Mouse (Mus musculus) spleen, adult 18-20 months (tissue): Measurements from ENCODE around the gene Zdhhc14.
A peak's percentile ranks its signal among the peaks of the same experiment; 100 is the strongest.

ENCODE experiments used
- DNase-seq, 2 experiments: peaks; one replicate each; pipeline ENCODE4 v3.0.0; 2022; ENCODE audit warnings: mixed read lengths in 2 of 2

Gene Zdhhc14

DNA sequence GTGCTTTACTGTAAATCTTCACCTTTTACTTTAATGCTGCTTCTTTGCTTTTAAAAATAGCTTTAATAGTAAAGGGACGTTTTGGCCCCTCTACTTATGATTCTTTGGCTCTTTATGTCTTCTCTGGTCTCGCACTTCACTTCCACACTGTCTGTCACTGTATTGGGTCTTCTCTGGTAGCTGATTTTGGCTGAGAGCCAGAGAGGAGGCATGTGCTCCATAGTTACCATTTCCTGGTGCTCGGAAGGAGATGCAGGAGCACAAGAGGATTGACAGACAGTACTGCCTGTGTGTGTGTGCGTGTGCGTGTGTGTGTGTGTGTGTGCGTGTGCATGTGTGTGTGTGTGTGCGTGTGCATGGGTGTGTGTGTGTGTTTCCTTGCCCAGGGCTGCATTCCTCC, 14.2 kb downstream of the Zdhhc14 start:
- DNase-seq, result no peak

- no peak for DNase-seq
Measured at GRCm38 (mm10) chr17:5506988-5507387, 14.6 kb downstream of the Zdhhc14 start.

DNA sequence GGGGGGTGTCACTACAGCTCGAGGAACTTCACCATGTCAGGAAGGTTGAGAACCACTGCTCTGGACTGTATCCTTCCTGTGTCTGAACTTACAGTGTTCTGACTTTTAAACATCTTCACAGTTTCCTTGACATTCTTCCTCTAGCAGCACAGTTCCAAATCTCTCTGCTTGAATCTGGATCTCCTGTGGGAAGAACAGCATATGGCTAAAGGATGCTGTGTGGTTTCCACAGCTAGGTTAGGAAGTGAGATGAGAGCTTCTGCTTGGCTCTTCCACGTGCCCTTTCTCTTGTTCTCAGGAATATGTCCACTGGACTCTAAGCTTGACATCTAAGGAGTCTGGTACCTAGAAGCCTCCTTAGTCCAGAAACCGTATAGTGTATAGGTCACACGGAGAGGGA, 15.7 kb downstream of the Zdhhc14 start:
- DNase-seq, result no peak

GRCm38 (mm10) chr17:5510564-5510963, 18.2 kb downstream of the Zdhhc14 start:
- DNase-seq, result no peak

DNA sequence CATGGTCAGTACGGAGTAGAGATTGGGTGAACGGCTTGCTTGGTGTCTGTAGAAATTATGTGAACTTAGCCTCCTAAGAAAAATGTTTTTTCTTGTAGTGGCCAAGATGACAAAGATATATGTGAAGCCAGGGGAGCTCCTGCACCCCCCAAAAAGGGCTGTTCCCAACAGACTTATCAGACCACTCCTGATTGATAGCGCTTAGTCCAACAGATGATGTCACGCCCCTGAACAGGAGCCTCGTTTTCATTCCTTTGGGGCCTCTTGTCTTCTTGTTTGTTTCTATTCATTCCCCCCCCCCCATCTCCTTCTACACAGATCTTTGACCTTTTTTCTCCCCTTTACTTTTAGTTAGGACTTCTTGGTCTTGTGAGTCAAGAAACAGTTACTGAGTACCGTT, 19.4 kb downstream of the Zdhhc14 start:
- no peak for DNase-seq

- DNase-seq, result no peak
Measured at GRCm38 (mm10) chr17:5519466-5519865, 27.1 kb downstream of the Zdhhc14 start.

GRCm38 (mm10) chr17:5519910-5520592, 27.7 kb downstream of the Zdhhc14 start:
- peak in 1 of 2 experiments; percentile 11 for DNase-seq

DNA sequence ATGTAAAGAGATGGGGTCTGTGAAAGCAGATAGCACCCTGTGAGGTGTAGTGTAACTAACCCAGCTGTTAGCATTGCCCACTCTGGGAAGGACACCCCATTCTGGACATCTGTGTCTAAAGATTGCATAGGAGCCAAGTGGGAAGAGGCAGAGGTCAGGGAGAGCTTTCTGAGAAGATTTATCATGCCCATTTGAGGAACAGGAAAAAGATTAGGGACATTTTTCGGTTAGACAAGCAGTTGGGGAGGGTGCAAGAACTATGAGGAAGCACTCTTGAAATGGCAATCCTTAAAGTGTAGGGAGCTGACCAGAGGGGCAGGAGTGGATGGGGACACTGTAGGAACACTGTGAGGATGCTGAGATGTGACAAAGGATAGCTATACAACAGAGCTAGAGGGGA, 29.2 kb downstream of the Zdhhc14 start:
- no peak for DNase-seq

- DNase-seq, result no peak
Measured at GRCm38 (mm10) chr17:5529552-5529951, 37.2 kb downstream of the Zdhhc14 start.

DNA sequence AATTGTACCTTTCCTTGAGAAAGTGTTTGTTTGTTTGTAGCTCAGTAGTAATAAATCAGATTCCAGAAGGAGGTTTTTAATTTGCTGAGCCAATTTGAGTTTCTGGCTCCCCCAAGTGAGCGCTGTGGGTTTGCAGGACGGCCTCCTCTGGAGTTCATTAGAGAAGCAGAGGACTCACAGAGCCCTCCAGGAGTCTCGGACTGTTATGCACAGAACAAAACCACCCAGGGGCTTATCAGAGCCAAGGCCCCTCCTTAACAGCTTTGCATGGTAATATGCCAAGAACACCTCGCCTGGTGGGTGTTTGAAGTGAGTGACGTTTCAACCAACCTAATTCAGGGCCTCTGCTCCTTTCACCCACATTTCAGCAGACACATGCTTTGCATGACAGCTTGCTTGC, 40.5 kb downstream of the Zdhhc14 start:
- no peak for DNase-seq

DNA sequence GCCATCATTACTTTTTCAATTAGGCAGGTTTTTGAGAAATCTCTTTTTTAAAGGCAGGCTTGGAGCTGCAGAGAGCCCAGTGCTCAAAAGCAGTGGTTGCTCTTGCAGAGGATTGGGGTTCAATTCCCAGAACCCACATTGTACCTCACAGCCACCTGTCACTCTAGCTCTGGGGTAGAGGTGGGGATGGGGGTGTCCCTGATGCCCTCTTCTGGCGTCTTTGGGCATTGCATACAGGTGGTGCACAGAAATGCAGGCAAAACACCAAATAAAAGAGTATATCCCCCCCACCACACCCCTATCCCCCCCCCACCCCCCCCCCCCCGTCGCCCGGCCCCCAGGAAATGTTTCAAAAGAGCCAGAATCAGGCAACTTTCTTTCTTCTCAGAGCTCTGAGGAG, 43.0 kb downstream of the Zdhhc14 start:
- DNase-seq, result no peak

DNA sequence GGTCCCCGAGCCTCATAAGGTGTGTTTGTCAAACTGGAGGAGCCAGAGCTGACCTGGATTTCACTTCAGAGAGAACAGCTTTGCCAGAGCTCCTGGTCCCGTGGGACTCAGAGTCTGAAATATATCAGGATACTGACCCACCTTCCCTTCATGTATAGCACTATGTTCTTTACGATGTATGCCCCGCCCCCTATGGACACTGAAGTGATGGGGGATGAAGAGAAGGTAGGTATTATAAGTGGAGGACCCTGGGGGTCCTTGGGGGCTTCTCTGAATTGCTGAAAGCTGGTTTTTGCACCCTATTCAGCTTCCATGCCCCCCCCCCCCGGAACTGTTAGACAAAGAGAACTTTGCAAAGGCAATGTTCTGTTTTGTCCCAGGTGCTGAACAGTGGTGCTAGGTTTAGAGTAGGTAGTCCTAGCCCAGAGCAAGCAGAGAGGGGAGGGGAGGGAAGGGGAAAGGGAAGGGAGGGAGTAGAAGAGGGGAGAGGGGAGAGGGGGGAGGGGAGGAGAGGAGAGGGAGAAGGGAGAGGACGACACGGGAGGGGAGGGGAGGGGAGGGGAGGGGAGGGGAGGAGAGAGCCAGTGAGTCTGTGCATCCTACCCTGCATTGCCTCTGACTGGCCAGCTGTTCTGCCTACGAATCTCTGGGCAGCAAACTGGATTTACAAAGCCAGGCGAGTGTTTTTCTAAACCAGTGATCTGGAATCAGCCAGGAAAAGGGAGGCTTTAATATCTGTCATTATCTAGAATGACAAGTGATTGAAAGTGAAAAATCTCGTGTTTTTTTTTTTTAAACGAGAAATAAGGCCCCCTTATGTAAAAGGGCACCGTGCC, 44.1 kb downstream of the Zdhhc14 start:
- no peak for DNase-seq

GRCm38 (mm10) chr17:5537095-5537575, 44.8 kb downstream of the Zdhhc14 start:
- DNase-seq, result no peak

DNA sequence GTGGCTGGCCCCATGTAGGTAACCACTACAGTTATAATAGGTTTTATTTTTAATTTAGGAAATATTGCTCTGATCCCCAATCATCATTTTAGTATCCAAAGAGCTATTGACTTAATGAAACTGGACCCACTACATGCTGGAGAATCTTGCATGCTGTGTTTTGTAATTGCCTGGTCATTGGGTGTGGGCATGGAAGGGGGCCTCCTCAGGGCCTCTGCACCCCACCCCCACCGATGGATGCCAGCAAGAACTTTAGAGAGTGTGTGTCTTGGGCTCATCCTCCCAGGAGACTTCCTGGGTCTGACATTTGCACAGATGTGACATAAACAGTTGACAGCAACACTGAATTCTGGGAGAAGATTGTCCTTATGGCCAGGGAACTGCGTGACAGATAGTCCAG, 49.8 kb downstream of the Zdhhc14 start:
- DNase-seq, result no peak

- no peak for DNase-seq
Measured at GRCm38 (mm10) chr17:5544065-5544464, 51.7 kb downstream of the Zdhhc14 start.

- DNase-seq, result no peak
Measured at GRCm38 (mm10) chr17:5545065-5545464, 52.7 kb downstream of the Zdhhc14 start.

GRCm38 (mm10) chr17:5548546-5548945, 56.2 kb downstream of the Zdhhc14 start:
- DNase-seq, result no peak

GRCm38 (mm10) chr17:5549460-5549859, 57.1 kb downstream of the Zdhhc14 start:
- DNase-seq, result no peak

- DNase-seq, result no peak
Measured at GRCm38 (mm10) chr17:5550444-5550843, 58.1 kb downstream of the Zdhhc14 start.

DNA sequence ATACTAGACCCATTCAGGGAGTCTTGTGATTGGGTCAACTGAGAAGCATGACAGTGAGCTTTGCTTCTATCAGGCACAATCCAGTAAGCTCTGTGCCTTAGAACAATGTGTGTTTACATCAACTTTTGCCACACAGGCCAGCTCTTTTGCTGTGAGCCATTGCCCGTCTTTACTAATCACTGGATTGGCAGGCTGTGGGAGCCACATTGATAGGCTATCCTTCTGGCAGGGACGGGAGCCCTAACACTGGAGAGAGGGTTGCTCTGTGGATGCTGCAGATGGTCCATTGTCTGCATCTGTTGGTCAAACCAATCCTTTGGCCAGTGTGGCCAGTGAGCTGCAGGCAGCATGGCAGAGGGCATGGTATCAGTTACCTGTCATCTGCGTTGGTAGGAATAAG, 58.8 kb downstream of the Zdhhc14 start:
- no peak for DNase-seq

DNA sequence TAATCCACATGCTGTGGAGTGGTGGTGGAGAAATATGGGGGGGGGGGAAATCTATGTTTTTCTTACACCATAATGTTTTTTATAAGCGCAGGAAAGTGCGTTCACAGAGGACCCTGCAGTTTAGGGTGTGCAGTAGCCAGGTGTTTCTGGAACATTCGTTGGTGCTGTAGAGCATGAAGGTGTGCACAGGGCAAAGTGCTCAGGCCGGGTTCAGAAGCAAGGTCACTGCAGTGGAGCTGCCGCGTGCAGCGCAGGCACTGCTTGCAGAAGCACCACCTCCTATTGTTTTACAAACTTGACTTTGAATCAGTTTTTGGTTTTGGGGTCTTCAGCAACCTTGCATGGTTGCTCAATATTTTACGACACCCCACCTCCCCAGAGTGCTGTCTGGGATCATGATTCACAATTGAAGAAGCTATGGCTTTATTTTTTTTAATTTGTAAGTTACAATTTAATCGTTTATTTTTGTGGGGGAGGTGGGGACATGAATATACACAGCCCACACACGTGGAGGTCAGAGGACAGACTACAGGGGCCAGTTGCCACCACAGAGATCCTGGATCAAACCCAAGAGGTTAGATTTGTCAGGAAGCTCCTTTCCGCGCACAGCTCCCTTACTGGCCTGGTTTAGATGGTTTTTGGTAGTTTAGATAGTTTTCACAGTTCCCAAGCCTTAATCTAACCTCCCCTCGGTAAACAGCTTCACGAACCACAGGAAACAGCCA, 59.8 kb downstream of the Zdhhc14 start:
- no peak for DNase-seq

GRCm38 (mm10) chr17:5553556-5553955, 61.2 kb downstream of the Zdhhc14 start:
- DNase-seq, result no peak

DNA sequence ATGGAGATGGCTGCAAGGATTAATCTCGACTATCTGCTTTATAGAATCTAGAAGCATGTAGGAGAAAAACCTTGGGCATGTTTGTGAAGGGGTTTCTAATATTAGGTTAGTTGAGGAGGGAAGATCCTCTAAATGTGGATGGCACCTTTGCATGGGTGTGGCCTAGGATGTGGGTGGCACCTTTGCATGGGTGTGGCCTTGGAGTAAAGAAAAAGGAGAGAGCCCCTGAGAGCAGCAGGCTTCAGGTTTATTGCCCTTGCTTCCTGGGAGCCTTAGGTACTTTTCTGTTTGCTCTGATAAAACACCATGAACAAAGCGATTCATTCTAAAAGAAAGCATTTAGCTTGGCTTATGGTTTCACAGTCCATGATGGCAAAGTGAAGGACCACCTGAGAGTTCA, 62.2 kb downstream of the Zdhhc14 start:
- DNase-seq, result no peak

GRCm38 (mm10) chr17:5556568-5556967, 64.2 kb downstream of the Zdhhc14 start:
- no peak for DNase-seq
